Mouse (Mus musculus) lung, postnatal 0 days (tissue): Measurements from ENCODE around the gene Maob.

Experiments
- CTCF ChIP-seq: IDR thresholded peaks from 2 replicates; pipeline ENCODE4 v1.5.1; 2016; ENCODE audit warnings: antibody characterized with exemption, mild to moderate bottlenecking
- EP300 ChIP-seq: IDR thresholded peaks from 2 replicates; pipeline ENCODE4 v1.6.1; 2016; ENCODE audit warnings: antibody characterized with exemption, mild to moderate bottlenecking, control low read depth

GRCm38 (mm10) chrX:16714033-16714432 lies 103.1 kb downstream of the Maob start:
- TF ChIP-seq CTCF (no peak), EP300 (no peak)
